Mouse (Mus musculus) monocyte, adult 5-6 weeks (primary cell): ENCODE data around the gene Bckdhb. TPM values are rescaled to one million over a fixed set of nuclear protein-coding genes. Genes with fewer than 3 reads are reported as not detected.
"Not testable (repeated sequence)": the region's sequence is repeated elsewhere in the genome, so short reads cannot be mapped to it uniquely, and the experiment has no call there.

Experiments used
- ATAC-seq: fragments of 153-309, 156-312 bp; replicated peaks from 2 replicates; pipeline ENCODE4 v1.8.0; 2017; ENCODE audit warnings: mild to moderate bottlenecking; ENCODE audit not compliant: low TSS enrichment, insufficient number of reproducible peaks, severe bottlenecking, poor library complexity, low FRiP score
- total RNA-seq: library from RNA; stranded (forward); fragments of 200-1000, 200-491, 200-594 nt; gene quantifications from 3 replicates; pipeline ENCODE4 v1.2.3, GENCODE M21; 2017

Gene Bckdhb
- total RNA-seq, 1 experiment from 2014 or later, result 11.7 TPM

DNA sequence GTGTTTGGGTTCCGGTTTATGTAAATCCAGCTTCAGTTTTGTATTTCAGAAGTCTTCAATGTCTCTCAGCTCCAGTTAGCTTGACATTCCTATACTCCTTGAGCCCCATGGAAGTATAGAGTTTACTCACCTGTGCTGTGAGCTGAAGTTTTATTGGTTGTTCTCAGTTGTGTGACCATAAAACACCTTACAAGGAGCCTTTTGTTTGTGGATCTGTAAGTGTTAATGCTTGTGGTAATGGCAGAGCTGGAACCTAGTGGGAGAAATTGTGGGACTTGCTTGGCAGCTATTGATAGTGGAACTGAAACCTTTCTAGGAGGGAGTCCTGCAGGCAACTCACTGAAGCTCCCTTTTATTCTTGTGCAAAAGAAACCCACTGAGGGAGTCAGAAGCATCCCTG lies 112.3 kb downstream of the Bckdhb start:
- ATAC-seq, result no peak

DNA sequence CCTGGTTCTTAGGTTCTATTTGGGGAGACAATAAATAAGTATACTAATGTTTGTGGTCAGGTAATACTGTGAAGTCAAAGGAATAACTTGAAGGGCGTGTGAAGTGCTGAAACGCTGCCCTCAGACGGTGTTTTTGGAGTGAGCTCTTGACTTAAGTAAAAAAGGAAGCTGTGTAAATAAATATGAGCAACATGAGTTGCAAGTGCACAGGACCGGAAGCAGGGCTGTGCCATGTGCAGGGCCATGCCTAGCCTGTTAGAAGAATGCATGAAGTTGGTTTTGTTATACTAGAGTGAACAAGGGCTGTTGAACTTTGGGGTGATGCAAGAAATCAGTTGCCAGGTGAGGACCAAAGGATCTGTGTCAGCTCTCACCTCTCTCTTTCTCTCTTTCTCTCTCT lies 114.0 kb downstream of the Bckdhb start:
- no peak for ATAC-seq

DNA sequence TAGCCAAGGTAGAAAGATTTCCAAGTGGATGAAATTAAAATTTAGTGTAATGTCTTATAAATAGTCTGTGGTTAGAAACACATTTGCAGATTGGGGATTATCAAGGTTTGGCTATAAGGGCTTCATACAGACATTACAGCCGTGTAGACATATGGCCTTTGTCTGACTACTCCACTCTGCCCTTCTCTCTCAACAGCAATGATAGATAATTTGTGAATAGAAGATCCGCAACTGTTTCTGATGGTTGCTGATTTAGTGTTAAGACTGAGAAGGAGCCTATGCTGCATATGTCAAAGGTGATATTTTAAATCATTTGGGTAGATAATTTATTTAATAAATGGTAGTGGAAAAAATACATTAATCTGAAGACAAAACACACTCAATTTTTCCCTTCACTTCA lies 115.4 kb downstream of the Bckdhb start:
- ATAC-seq, result no peak

DNA sequence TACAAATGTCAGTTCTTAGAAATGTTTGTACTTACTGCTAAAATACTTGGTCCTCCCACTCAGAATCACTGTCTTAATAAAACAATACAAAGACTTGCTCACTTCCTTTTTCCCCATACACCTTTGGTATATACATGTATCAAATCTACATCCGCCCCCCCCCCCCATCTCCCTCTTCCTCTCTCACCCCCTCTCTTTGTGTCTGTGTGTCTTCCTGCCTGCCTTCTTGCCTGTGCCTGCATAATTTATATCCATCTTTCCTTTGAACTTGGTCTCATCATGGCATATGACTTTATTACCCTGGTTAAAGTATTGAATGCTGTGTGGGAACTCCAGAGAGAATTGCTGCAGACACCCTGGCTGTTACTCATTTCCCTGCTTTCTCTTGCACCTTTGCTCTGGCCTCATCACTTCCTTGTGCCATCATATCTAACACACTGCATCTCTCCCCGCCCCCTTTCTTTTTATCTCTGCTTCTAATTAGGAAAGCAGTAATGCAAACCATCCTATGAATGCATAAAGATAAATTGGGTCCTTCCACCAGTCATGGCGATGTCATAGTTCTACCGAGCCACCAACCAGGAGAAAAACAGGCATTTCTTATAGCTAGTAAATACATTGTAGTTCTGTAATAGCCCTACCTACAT lies 116.8 kb downstream of the Bckdhb start:
- no peak for ATAC-seq

DNA sequence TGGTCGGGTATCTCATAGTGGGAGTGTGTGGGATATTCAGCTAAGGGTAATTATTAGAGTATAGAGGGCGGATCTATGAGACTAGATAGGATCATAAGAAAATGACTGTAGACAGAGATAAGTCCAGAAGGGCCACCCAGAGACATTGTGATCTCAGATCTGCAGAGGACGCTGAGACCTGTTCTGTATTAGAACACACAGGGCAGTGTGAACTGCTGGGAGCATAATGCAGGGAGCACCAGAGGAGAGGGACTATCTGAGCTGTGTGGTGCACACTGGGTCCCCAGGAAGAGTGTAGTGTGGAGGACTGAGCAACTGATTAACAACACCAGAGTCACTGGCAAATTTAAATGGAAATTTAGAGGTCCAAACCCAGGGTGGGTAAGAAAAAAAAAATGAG lies 117.6 kb downstream of the Bckdhb start:
- ATAC-seq, result no peak

DNA sequence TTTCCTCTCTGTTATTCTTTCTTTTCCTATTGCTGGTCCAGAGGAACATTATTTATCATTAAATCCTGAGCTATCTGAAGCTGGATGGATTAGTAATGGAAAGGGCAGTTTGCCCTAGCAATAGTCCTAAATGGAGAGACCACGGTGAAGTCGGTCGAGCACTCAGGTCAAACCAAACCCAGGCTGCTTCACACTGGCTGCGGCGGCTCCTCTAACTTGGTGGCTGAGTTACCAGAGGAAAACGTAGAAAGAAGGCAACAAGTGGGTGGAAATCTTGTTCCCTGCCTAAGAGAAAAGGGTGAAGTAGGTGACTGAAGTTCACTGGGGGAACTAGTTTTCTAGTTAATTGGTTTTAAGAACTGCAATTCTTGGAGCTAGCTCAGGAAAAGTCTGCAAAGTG lies 119.2 kb downstream of the Bckdhb start:
- ATAC-seq, result no peak

DNA sequence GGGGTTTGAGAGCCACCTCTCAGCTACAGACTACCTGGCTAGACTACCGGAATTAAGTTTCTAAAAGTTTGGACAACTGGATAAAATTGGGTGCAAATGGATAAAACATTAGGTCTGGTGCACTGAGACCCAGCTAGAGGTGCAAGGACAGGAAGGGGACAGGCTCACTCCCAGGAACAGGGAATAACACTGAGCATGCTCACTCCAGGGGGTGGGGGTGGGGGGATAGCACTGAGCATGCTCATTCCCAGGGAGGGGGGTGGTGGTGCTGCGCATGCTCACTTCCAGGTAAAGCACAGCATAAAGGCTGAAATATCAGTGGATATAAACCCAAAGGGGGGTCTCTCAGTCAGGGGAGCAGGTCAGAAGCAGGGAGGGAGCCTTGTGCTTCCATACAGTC lies 120.7 kb downstream of the Bckdhb start:
- ATAC-seq, result no peak

DNA sequence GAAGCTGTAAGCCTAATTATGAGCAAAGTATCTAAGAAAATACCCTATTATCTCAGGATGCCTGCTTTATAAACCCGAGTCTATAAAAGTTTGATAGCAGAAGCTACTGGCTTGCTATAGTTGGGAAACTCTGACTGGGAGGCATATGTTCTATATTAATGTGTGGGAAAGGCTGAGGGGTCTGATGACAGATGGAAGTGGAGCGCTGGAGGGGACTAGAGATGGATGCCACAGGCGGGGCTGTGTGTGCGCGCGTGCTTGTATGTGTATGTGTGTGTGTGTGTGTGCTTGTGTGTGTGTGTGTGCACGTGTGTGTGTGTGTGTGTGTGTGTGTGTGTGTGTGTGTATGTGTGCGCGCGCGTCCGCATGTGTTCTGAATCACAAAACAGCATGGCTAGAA lies 121.4 kb downstream of the Bckdhb start:
- ATAC-seq, result no peak

DNA sequence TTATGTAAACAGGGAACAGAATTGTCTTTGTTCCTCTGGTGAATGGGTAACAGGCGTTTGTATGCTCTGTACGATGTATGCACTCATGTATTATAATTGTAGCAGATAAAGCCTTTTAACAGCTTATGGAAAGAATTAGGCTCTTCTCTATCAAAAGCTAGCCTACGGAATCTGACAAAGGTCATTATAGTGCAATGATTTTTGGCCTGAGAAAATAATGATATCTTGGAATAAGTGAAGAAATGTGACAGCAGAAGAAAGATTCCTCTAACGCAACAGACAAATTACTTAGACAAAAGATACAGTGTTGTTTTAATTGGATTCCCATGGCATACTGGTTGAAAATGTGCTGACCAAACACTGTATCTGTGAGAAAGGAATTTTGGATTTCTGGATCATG lies 122.0 kb downstream of the Bckdhb start:
- ATAC-seq, result no peak

DNA sequence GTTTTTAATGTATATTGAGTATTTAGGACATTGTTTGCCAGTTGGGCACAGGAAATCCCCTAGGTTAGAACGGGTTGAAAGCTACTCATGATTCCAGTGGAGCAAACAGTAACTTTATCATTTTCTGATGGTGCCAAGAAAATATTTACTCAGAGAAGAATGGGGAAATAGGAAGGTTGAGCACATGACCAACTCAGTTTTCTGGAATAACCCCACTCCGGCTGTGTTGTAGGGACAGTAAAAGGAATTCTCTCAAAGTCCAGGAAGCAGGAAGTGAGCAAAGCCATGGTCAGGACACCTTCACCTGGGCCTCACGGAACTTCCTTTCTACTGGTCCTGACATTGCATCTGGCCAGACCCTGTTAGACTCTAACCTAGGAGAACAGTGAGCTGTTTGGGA lies 122.5 kb downstream of the Bckdhb start:
- no peak for ATAC-seq

DNA sequence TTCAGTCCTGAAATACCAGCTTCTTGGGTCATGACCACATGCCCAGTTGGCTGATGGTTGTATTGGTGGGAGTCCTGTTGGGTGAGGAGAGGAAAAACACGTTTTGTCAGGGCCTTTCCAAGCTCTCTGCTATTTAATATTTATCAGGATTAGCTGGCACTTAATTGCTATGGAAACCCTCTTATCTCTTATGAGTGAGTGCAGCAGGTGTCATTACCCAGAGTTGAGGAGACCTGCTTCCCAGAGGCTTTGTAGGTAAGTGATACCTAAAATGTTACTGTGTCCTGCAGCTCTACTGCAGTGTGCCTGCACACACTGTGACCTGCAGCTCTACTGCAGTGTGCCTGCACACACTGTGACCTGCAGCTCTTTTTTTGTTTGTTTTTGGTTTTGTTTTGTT lies 124.2 kb downstream of the Bckdhb start:
- no peak for ATAC-seq

DNA sequence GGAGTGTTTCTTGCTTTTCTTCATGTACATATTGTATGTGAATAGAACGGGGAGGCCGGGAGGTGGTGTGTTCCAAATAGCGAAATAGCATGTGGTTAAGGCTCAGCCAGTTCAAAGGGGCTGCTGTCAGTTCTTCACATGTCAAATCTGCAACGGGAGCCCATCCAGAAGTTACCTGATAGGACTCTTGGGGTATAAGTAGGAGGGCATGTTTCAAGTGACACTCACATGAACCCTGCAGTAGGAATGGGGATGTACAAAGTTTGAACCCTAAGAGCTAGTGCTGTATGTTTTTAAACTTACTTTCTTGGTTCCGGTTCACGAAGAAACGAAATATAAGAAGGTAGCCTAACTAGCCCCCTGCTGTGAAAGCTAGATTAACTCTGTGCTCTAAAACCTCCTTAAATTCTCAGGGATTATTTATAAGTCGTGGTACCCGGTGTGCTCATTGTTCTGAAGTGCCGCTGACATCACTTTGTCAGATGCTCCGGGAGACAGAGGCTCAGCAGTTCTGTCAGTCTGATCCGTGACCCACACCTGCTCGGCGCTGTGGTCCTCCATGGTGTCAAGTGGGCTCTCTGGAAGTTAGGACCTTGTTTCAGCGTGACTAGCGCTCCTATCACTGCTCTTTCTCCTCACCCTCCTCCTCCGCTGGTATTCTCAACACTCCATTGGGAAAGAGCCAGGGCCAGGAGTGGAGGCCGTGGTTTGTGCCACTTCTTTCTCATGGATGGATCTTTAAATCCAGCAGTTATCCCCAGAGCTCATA lies 126.1 kb downstream of the Bckdhb start:
- ATAC-seq, result no peak

DNA sequence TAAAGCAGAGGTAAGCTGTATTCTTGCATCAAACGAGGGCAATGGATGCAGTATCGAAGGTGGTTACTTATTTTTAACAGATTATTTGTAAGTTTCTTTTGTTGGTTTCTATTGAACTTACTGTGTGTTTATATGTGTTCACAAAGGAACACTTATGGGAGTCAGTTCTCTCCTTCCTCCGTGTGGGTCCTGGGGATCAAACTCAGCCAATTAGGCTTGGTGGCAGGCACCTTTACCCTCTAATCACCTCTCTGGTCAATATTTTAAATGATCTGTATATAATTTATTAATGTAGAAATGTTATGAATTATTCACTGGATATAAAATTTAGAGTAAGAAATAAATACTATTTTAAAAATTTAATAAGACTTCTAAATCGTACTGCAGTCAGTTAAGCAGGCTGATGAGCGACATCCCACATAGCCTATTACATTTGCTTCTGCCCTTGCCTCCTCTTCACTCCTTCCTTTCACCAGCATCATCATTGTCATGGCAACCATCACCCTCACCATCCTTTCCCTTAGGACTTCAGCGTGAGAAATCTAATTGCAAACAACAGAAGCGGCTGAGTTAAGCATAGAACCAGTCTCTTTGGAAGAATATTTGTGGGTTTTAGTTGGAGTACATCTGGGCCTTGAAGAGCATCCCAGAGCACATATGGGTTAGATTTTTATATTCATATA lies 130.3 kb downstream of the Bckdhb start:
- ATAC-seq, result no peak

DNA sequence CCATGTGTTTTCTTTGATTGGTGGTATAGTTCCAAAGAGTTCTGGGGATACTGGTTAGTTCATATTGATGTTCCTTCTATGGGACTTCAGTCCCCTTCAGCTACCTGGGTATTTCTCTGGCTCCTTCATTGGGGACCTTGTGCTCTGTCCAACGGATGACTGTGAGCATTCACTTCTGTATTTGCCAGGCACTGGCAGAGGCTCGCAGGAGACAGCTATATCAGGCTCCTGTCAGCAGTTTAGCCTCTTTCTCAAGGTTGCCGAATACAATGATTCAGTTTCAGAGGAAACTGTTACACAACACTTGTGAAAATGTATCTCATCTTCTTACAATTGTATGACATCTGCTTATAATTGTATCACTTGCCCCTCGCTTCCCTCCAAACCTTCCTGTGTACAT lies 135.8 kb downstream of the Bckdhb start:
- ATAC-seq, result not testable (repeated sequence)

DNA sequence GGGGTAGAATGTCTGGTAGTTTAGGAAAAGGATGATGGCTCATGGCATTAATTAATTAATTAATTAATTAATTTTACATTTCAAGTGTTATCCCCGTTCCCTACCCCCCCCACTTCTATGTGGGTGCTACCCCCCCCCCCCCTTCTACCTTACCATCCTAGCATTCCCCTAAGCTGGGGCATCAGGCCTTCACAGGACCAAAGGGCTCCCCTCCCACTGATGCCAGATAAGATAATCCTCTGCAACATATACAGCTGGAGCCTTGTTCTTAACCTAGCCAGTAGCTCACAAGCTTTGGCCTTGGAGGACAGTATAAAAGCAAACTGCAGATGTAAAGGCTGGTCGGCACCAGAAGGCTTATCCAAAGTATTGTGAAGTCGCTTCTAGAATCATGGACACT lies 138.7 kb downstream of the Bckdhb start:
- no peak for ATAC-seq

DNA sequence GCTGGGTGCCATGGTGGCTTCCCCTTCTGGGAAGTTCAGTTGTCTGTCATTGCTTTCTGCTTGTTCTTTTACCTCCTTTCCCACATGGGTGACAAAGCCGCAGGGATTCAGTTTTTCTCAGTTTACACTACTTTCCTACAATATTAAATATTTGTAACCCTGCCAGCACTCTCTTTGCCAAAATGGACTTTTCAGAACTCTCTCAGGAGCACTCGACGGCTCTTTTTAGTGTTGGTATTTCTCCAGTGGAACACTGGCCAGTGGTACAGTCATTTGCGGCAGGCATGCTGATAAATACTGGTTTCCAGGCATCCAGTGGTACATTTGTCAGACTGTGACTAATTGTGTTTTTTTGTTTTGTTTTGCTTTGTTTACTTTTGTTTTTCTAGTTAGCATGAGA lies 139.2 kb downstream of the Bckdhb start:
- ATAC-seq, result no peak

DNA sequence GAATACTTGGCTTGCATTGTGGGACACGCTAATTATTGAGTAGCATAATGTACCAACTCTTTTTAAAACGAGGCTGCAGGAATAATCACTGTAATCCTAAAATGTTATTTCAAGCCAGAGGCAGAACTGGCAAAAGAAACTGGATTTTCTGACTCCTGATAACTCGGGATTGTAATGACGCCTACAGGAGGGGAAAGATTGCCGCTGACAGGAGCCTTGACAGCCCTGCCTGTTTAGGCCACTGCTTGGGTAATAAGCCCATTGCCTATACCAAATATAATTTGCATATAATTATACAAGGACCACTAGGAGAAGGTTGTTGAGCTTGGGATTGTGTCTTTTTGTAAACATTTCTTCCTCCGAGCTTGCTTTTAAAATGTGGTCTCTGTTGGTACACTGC lies 145.3 kb downstream of the Bckdhb start:
- ATAC-seq, result no peak

DNA sequence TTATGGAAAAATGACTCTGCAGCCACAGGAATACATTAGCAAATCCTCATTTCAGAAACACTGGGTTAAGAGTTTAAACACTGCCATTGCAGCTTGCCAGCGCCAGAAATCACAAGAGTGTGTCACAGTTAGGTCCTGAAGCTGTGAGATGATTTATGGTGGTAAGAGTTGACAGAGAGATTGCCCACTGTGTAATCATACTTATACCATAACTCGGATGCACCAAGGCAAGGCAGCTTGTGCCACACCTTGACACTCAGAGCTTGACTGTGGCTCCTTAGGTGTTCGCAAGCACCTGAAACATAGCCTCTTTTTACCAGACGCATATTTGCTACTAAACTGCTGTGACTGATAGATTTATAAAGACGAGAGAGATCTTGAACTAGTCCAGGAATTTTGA lies 145.8 kb downstream of the Bckdhb start:
- ATAC-seq, result no peak

DNA sequence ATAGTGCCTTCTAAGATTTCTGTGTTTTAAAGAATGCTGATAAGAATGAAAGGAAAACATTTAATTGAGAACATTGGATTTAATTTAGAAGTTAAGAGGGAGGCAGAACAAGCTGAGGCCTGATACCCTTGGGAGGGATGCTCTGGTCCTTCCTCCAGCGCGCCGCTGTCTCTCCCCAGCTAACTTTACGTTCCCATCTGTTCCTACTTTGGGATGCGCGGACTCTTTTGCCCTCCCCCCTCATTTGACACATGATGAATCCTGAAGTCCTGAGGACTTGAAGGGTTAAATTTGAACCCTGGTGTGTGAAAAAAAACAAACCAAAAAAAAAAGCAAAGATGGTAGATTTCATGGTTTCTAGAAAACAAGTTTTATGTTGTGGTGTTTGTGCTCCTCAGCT lies 147.6 kb downstream of the Bckdhb start:
- no peak for ATAC-seq

DNA sequence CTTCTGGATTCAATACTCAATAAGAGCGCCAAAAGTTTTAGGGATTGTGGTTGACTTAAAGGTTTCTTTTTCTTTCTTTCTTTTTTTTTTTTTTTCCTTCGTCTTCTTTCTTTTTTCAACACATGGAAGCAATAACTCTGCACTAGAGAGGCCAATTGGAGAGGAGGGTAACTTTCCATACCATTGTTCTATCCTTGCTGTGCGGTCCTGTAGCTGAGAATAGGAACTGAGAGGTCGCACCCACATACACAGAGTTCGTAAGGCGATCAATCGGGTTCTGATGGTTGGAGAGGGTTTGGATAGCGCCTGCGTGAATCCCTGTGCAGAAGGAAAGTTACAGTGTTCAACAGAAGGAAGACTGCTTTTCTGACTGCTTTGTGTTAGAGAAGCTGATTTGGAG lies 148.3 kb downstream of the Bckdhb start:
- ATAC-seq, result no peak
